In genomic region chr7:98084541-98085293, GRCm38 (mm10) we compare ENCODE assay signal across 9 mouse cellular contexts. TPM values are rescaled to one million over a fixed set of nuclear protein-coding genes. Genes with fewer than 3 reads are reported as not detected.
A peak's percentile ranks its signal among the peaks of the same experiment; 100 is the strongest.
DNase-seq lines count a peak whose midpoint lies in the region; ATAC-seq and TF ChIP-seq lines count a peak whose summit lies in the region.
"Had no signal": no experiment of that assay in that cellular context is flagged by ENCODE, and none has a peak within 500 bp of the region (broad histone marks: within the 10 kb centered on the region; RNA-seq: fewer than 3 reads in every experiment).

No protein-coding gene starts in this region.

- no peak for DNase-seq in neural tube, embryonic 10.5 days (ENCODE audit: extremely low spot score, low spot score)
- DNase-seq in heart, postnatal 14 days: peak; percentile 19 to 22
- no peak for DNase-seq in liver, embryonic 14.5 days (ENCODE audit: low read depth in 3 of 3, low spot score in 3 of 3)
- DNase-seq in natural killer cell, adult 2 months (ENCODE audit: low spot score in 2 of 2): no peak
- DNase-seq in gastrocnemius, postnatal 10 days: no peak

- TF ChIP-seq EP300 in liver, embryonic 14.5 days (IDR thresholded peaks at IDR 0.05; ENCODE audit: low read depth): no peak

- no peaks in the 10 kb centered on the region for H3K27me3 ChIP-seq in neural tube, embryonic 12.5 days (replicated peaks)
- H3K27me3 ChIP-seq in liver, embryonic 14.5 days (ENCODE audit: control insufficient read depth, insufficient read depth, low read length): no peaks in the 10 kb centered on the region
- H3K27me3 ChIP-seq in stomach, embryonic 16.5 days (ENCODE audit: control insufficient read depth, insufficient read depth, low read length): no peaks in the 10 kb centered on the region
- H3K27me3 ChIP-seq: Patski had no signal

- intact Hi-C loops in heart, postnatal 14 days (cut with DNase I): loop anchor here (10.0 kb wide), 1 partner anchor 340 kb away; no protein-coding TSS in a partner anchor

- 67% methylated on average over 12 of the region's 12 CpGs for WGBS in neural tube, embryonic 12.5 days
- WGBS in liver, embryonic 14.5 days (ENCODE audit: insufficient replicate concordance): 21% methylated on average over 12 of the region's 12 CpGs
- 33% methylated on average over 12 of the region's 12 CpGs for WGBS in stomach, embryonic 16.5 days

- H3K36me3 ChIP-seq in neural tube, embryonic 12.5 days: no peaks in the 10 kb centered on the region; the same call in 1 of the 2 replicates
- H3K36me3 ChIP-seq in liver, embryonic 14.5 days (replicated peaks; ENCODE audit: control insufficient read depth, insufficient read depth, low read depth): no peaks in the 10 kb centered on the region
- H3K36me3 ChIP-seq in stomach, embryonic 16.5 days (ENCODE audit: control insufficient read depth, insufficient read depth, low read length): no peaks in the 10 kb centered on the region

- no peak for ATAC-seq in neural tube, embryonic 12.5 days (ENCODE audit: low FRiP score, low read depth)
- ATAC-seq in liver, embryonic 14.5 days (ENCODE audit: insufficient read depth): no peak
- ATAC-seq in stomach, embryonic 16.5 days (ENCODE audit: insufficient read depth, low FRiP score): no peak
- ATAC-seq in inflammation-experienced regulatory T-cells, adult 6 months: no peak
- ATAC-seq: Patski had no signal

- no peak overlapping the region for H3K4me3 ChIP-seq in neural tube, embryonic 12.5 days
- H3K4me3 ChIP-seq in liver, embryonic 14.5 days (ENCODE audit: insufficient read depth in 1 of 2, low read depth in 2 of 2, low read length in 2 of 2): peak overlapping the region; percentile 7 to 34; a peak in 3 of 4 replicates
- H3K4me3 ChIP-seq in stomach, embryonic 16.5 days (replicated peaks; ENCODE audit: low read length): no peak overlapping the region

- TF ChIP-seq CTCF in liver, embryonic 14.5 days (IDR thresholded peaks at IDR 0.05; ENCODE audit: low read depth): no peak

- H3K27ac ChIP-seq in neural tube, embryonic 12.5 days: no peak overlapping the region
- no peak overlapping the region for H3K27ac ChIP-seq in liver, embryonic 14.5 days
- no peak overlapping the region for H3K27ac ChIP-seq in stomach, embryonic 16.5 days (ENCODE audit: low read length)

- H3K9me3 ChIP-seq in neural tube, embryonic 12.5 days: no peaks in the 10 kb centered on the region
- H3K9me3 ChIP-seq in liver, embryonic 14.5 days (ENCODE audit: control insufficient read depth, low read length): no peaks in the 10 kb centered on the region
- H3K9me3 ChIP-seq in stomach, embryonic 16.5 days (replicated peaks; ENCODE audit: control insufficient read depth, low read length): no peaks in the 10 kb centered on the region

- H3K4me1 ChIP-seq in neural tube, embryonic 12.5 days: peaks cover 24% of the 10 kb centered on the region
- H3K4me1 ChIP-seq in liver, embryonic 14.5 days (replicated peaks; ENCODE audit: control insufficient read depth in 2 of 2, insufficient read depth in 2 of 2, low read length in 1 of 2): 0 out of 4 replicates have a peak, but pooled peaks cover 0 to 2% of the 10 kb centered on the region in 2 experiments
- peaks cover 9% of the 10 kb centered on the region; the same call in 1 of the 2 replicates for H3K4me1 ChIP-seq in stomach, embryonic 16.5 days (ENCODE audit: control insufficient read depth, insufficient read depth, low read length)

- 0 out of 2 replicates have a peak overlapping the region, but pooled peaks have one; percentile 13 for H3K9ac ChIP-seq in neural tube, embryonic 12.5 days
- H3K9ac ChIP-seq in liver, embryonic 14.5 days (replicated peaks): no peak overlapping the region
- 0 out of 2 replicates have a peak overlapping the region, but pooled peaks have one; percentile 4 for H3K9ac ChIP-seq in stomach, embryonic 16.5 days (ENCODE audit: low read length)

- no peak overlapping the region for H3K4me2 ChIP-seq in neural tube, embryonic 12.5 days (replicated peaks)
- peak overlapping the region; percentile 33 for H3K4me2 ChIP-seq in liver, embryonic 14.5 days (ENCODE audit: low read depth)
- H3K4me2 ChIP-seq in stomach, embryonic 16.5 days (ENCODE audit: low read depth, low read length): peak overlapping the region; percentile 6; the same call in 1 of the 2 replicates

RNA-seq across cellular contexts. Expression of gene Myo7a, which starts 34.6 kb away (rescaled TPM):
- polyA plus RNA-seq in neural tube, embryonic 12.5 days (2016; fragmentation: Nextera tagmentation; extraction: Ambion mirVana): 15.1 and 15.8 TPM in 2 replicates
- total RNA-seq in heart, postnatal 14 days (2021): 1 to 10 TPM; 5.4 to 6.3 TPM
- polyA plus RNA-seq in liver, embryonic 14.5 days (2012; rRNA removed): 10.3 and 10.4 TPM in 2 replicates
- 6.6 and 7.3 TPM in 2 replicates for polyA plus RNA-seq in liver, embryonic 14.5 days (2014; fragmentation: Nextera tagmentation; extraction: Ambion mirVana)
- polyA plus RNA-seq in stomach, embryonic 16.5 days (2015; fragmentation: Nextera tagmentation; extraction: Ambion mirVana): 10.9 and 11.4 TPM in 2 replicates
- 1 to 10 TPM; 7.0 TPM for total RNA-seq in gastrocnemius, postnatal 10 days (2021)
- 1 to 10 TPM; 1.4 to 2.1 (median 1.7) TPM for polyA plus RNA-seq in inflammation-experienced regulatory T-cells, adult 6 months (2017; shearing (Covaris generic))

Comparison
In these comparisons a context has a peak if more than half of its experiments do, and no peak if none do; other contexts are left out.
1. H3K4me3 ChIP-seq: peak in liver, embryonic 14.5 days (2 of 2); none in neural tube, embryonic 12.5 days (single experiment) and stomach, embryonic 16.5 days (single experiment).
2. DNase-seq: peak in heart, postnatal 14 days (2 of 2); none in neural tube, embryonic 10.5 days (single experiment), liver, embryonic 14.5 days (0 of 3), natural killer cell, adult 2 months (0 of 2) and gastrocnemius, postnatal 10 days (single experiment).